Mouse (Mus musculus) lung, postnatal 0 days (tissue): ENCODE measurements around the gene Rpl10.

ENCODE experiments used
- CTCF ChIP-seq: IDR thresholded peaks from 2 replicates; pipeline ENCODE4 v1.5.1; 2016; ENCODE audit warnings: antibody characterized with exemption, mild to moderate bottlenecking
- EP300 ChIP-seq: IDR thresholded peaks from 2 replicates; pipeline ENCODE4 v1.6.1; 2016; ENCODE audit warnings: antibody characterized with exemption, mild to moderate bottlenecking, control low read depth

GRCm38 (mm10) chrX:74246693-74247092 lies 23.9 kb upstream of the Rpl10 start:
- no peak for TF ChIP-seq CTCF
- no peak for TF ChIP-seq EP300
